Mouse (Mus musculus): ENCODE data around the gene Maz. TPM values are rescaled to one million over a fixed set of nuclear protein-coding genes. Genes with fewer than 3 reads are reported as not detected.

Maz gene
- polyA plus RNA-seq (2014; fragmentation: Nextera tagmentation; extraction: Ambion mirVana), result 63.1 and 66.4 TPM in 2 replicates

DNA sequence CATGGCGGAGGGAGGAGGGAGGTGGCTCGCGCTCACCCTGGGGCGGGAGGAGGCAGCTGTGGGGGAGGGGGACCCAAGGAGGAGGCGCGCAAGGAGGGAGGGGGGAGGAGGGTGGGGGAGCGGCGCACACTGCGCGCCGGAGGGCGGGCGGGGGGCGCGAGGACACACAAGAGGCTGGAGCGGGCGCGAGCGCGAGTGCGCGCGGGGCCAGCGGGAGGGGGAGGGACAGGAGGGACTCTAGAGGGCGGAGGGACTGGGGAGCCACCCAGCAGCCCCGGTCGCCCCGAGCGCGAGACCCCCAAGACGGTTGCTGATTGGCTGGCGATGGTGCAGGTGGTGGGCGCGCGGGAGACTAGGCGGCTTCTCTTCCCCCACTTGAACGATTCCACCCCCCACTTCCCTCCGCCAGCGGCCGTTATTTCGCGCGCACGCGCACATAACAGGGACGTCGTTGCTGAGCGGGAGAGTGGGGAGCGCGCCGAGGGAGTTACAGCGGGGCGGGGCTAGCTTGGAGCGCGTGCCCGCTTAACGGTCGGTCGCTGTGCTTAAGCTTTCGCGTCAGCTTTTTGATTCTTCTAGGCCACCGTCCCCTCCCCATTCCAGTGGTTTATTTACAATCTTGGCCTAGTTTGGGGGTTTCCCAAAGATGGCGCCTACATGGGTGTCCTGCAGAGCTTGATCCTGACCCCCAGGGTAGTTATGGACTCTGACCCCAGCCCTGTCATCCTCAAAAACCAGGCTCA is at the start of gene Maz:
Gene Maz, minus strand, starts transcription at position 54 of the 743 bp plus-strand sequence.
- Histone ChIP-seq H3K27me3 (ENCODE audit: control insufficient read depth, insufficient read depth, low read length) (no peaks in the 10 kb centered on the region), H3K9me3 (replicated peaks; ENCODE audit: control insufficient read depth, low read length) (no peaks in the 10 kb centered on the region), H3K27ac (replicated peaks; ENCODE audit: low read depth, low read length) (peak within 1 kb of the TSS; percentile 98), H3K4me1 (ENCODE audit: control insufficient read depth, insufficient read depth, low read length) (peaks cover 16% of the 10 kb centered on the region), H3K9ac (replicated peaks; ENCODE audit: low read length) (peak within 1 kb of the TSS; percentile 100), H3K36me3 (replicated peaks; ENCODE audit: control insufficient read depth, insufficient read depth, low read depth, low read length) (peaks cover 6% of the 10 kb centered on the region), H3K4me2 (ENCODE audit: low read depth, low read length) (peak within 1 kb of the TSS; percentile 97), H3K4me3 (ENCODE audit: low read depth, low read length) (peak within 1 kb of the TSS; percentile 99)
- 1% methylated on average over 56 of the region's 63 CpGs for WGBS
- peak; percentile 85 for ATAC-seq (replicated peaks; ENCODE audit: insufficient number of reproducible peaks, low FRiP score, low TSS enrichment, low read depth)
- peak; percentile 100 for DNase-seq (ENCODE audit: low spot score)

GRCm38 (mm10) chr7:127076188-127076587 is 49.4 kb upstream of the Maz start:
- ATAC-seq (replicated peaks; ENCODE audit: insufficient number of reproducible peaks, low FRiP score, low TSS enrichment, low read depth) (no peak), DNase-seq (ENCODE audit: low spot score) (no peak)
- no peaks in the 10 kb centered on the region for H3K9me3 ChIP-seq (replicated peaks; ENCODE audit: control insufficient read depth, low read length)
- H3K4me3 ChIP-seq (ENCODE audit: low read depth, low read length), result no peak overlapping the region
- no peaks in the 10 kb centered on the region for H3K27me3 ChIP-seq (ENCODE audit: control insufficient read depth, insufficient read depth, low read length)
- no peaks in the 10 kb centered on the region for H3K36me3 ChIP-seq (replicated peaks; ENCODE audit: control insufficient read depth, insufficient read depth, low read depth, low read length)
- no peak overlapping the region for H3K9ac ChIP-seq (replicated peaks; ENCODE audit: low read length)
- 95% methylated on average over 5 of the region's 5 CpGs for WGBS
- no peak overlapping the region for H3K27ac ChIP-seq (replicated peaks; ENCODE audit: low read depth, low read length)
- no peaks in the 10 kb centered on the region for H3K4me1 ChIP-seq (ENCODE audit: control insufficient read depth, insufficient read depth, low read length)
- no peak overlapping the region for H3K4me2 ChIP-seq (ENCODE audit: low read depth, low read length)

DNA sequence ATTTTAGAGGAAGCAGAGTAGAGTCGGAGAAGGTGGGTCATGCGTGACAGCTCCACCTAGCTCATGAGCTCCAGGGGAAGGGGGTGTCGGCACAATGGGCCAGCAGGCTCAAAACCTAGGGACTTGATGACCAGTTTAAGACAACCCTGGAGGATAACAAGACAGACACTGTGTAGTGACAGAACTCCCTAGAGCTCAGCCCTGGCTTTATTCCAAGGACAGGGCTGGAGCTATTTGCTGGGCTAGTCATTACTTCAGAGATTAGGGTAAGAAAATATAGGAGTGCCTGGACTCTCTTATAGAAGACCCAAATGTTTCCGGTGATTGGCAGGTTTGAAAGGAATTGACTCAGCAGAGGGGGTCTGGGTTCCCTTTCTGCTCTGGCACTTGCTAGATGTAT is 46.4 kb upstream of the Maz start:
- no peak for ATAC-seq (replicated peaks; ENCODE audit: insufficient number of reproducible peaks, low FRiP score, low TSS enrichment, low read depth)
- Histone ChIP-seq H3K9me3 (replicated peaks; ENCODE audit: control insufficient read depth, low read length) (no peaks in the 10 kb centered on the region), H3K27me3 (ENCODE audit: control insufficient read depth, insufficient read depth, low read length) (no peaks in the 10 kb centered on the region), H3K36me3 (replicated peaks; ENCODE audit: control insufficient read depth, insufficient read depth, low read depth, low read length) (no peaks in the 10 kb centered on the region), H3K9ac (replicated peaks; ENCODE audit: low read length) (no peak overlapping the region), H3K4me1 (ENCODE audit: control insufficient read depth, insufficient read depth, low read length) (no peaks in the 10 kb centered on the region), H3K4me2 (ENCODE audit: low read depth, low read length) (no peak overlapping the region), H3K4me3 (ENCODE audit: low read depth, low read length) (no peak overlapping the region), H3K27ac (replicated peaks; ENCODE audit: low read depth, low read length) (no peak overlapping the region)
- no peak for DNase-seq (ENCODE audit: low spot score)
- 82% methylated on average over 4 of the region's 4 CpGs for WGBS

DNA sequence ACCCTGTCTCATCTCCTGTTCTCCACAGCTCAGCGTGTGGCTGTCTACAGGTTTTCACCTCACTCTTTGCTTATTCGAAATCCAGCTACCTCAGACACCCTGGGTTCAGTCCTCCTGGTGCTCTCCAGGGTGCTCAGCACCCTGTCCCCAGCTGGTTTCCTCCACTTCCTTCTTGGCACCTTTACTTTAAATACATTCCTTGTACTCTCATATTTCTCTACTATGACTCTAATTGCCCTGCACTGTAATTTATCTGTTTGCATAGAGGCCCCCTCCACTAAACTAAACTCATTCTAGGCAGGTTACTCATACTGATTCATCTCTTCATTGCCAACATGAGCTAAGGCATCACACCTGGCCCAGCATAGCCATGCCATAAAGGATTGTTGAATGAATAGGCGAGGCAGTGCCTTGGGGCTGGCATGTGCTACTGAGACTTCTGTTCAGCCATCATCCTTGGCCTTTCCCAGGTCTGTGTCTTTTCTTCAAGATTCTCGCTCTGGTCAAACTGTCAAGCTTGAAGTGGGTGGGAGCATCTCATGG is 44.1 kb upstream of the Maz start:
- H3K9ac ChIP-seq (replicated peaks; ENCODE audit: low read length), result no peak overlapping the region
- H3K4me2 ChIP-seq (ENCODE audit: low read depth, low read length), result no peak overlapping the region
- DNase-seq (ENCODE audit: low spot score), result no peak
- WGBS, result 74% methylated on average over 4 of the region's 4 CpGs
- no peaks in the 10 kb centered on the region for H3K27me3 ChIP-seq (ENCODE audit: control insufficient read depth, insufficient read depth, low read length)
- no peaks in the 10 kb centered on the region for H3K4me1 ChIP-seq (ENCODE audit: control insufficient read depth, insufficient read depth, low read length)
- no peaks in the 10 kb centered on the region for H3K36me3 ChIP-seq (replicated peaks; ENCODE audit: control insufficient read depth, insufficient read depth, low read depth, low read length)
- H3K27ac ChIP-seq (replicated peaks; ENCODE audit: low read depth, low read length), result no peak overlapping the region
- H3K4me3 ChIP-seq (ENCODE audit: low read depth, low read length), result no peak overlapping the region
- no peaks in the 10 kb centered on the region for H3K9me3 ChIP-seq (replicated peaks; ENCODE audit: control insufficient read depth, low read length)
- no peak for ATAC-seq (replicated peaks; ENCODE audit: insufficient number of reproducible peaks, low FRiP score, low TSS enrichment, low read depth)

DNA sequence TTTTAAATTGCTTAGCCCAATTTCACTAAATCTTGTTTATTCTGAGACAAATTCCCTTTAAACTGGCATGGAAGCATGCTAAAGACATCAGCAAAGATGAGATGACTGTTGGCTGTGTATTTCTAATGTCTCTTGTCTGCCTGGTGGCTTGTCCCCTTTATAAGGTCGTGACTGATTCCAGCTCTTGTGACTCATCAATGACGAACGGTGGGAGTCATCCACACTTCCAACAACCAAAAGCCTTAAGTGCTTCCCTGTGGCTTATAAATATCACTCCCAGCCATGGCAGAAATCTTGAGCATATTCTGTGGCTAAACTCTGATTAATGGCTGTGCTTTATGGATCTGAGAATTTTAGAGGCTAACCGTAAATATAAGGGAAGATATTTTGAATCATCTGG is 39.5 kb upstream of the Maz start:
- Histone ChIP-seq H3K27ac (replicated peaks; ENCODE audit: low read depth, low read length) (no peak overlapping the region), H3K27me3 (ENCODE audit: control insufficient read depth, insufficient read depth, low read length) (no peaks in the 10 kb centered on the region), H3K4me2 (ENCODE audit: low read depth, low read length) (no peak overlapping the region), H3K9ac (replicated peaks; ENCODE audit: low read length) (no peak overlapping the region), H3K36me3 (replicated peaks; ENCODE audit: control insufficient read depth, insufficient read depth, low read depth, low read length) (no peaks in the 10 kb centered on the region), H3K9me3 (replicated peaks; ENCODE audit: control insufficient read depth, low read length) (no peaks in the 10 kb centered on the region), H3K4me3 (ENCODE audit: low read depth, low read length) (no peak overlapping the region), H3K4me1 (ENCODE audit: control insufficient read depth, insufficient read depth, low read length) (no peaks in the 10 kb centered on the region)
- DNase-seq (ENCODE audit: low spot score) (no peak), ATAC-seq (replicated peaks; ENCODE audit: insufficient number of reproducible peaks, low FRiP score, low TSS enrichment, low read depth) (no peak)
- 87% methylated on average over 4 of the region's 4 CpGs for WGBS

DNA sequence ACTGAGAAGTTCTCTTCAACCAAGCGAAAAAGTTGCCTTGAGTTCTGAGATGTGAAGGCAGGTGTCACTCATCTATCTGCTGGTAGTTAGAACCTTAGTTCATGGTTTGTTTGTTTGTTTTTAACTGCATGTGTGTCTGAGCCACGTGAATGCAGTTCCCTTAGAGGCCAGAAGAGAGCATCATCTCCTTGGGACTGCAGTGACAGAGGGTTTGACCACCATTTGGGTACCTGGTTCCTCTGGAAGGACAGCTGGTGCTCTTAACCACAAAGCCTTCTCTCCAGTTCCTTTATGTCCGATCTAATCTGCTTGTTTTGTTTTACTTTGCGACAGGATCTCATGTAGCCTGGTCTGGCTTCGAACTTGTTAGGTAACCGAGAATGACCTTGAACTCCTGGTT is 38.7 kb upstream of the Maz start:
- no peak overlapping the region for H3K27ac ChIP-seq (replicated peaks; ENCODE audit: low read depth, low read length)
- no peak overlapping the region for H3K4me3 ChIP-seq (ENCODE audit: low read depth, low read length)
- no peaks in the 10 kb centered on the region for H3K4me1 ChIP-seq (ENCODE audit: control insufficient read depth, insufficient read depth, low read length)
- DNase-seq (ENCODE audit: low spot score), result no peak
- no peaks in the 10 kb centered on the region for H3K9me3 ChIP-seq (replicated peaks; ENCODE audit: control insufficient read depth, low read length)
- no peaks in the 10 kb centered on the region for H3K27me3 ChIP-seq (ENCODE audit: control insufficient read depth, insufficient read depth, low read length)
- no peaks in the 10 kb centered on the region for H3K36me3 ChIP-seq (replicated peaks; ENCODE audit: control insufficient read depth, insufficient read depth, low read depth, low read length)
- 87% methylated on average over 6 of the region's 6 CpGs for WGBS
- H3K4me2 ChIP-seq (ENCODE audit: low read depth, low read length), result no peak overlapping the region
- ATAC-seq (replicated peaks; ENCODE audit: insufficient number of reproducible peaks, low FRiP score, low TSS enrichment, low read depth), result no peak
- H3K9ac ChIP-seq (replicated peaks; ENCODE audit: low read length), result no peak overlapping the region

GRCm38 (mm10) chr7:127055026-127055585 is 28.3 kb upstream of the Maz start:
- 71% methylated on average over 5 of the region's 5 CpGs for WGBS
- Histone ChIP-seq H3K4me3 (ENCODE audit: low read depth, low read length) (no peak overlapping the region), H3K9me3 (replicated peaks; ENCODE audit: control insufficient read depth, low read length) (no peaks in the 10 kb centered on the region), H3K27me3 (ENCODE audit: control insufficient read depth, insufficient read depth, low read length) (no peaks in the 10 kb centered on the region), H3K36me3 (replicated peaks; ENCODE audit: control insufficient read depth, insufficient read depth, low read depth, low read length) (no peaks in the 10 kb centered on the region), H3K27ac (replicated peaks; ENCODE audit: low read depth, low read length) (no peak overlapping the region), H3K4me1 (ENCODE audit: control insufficient read depth, insufficient read depth, low read length) (no peaks in the 10 kb centered on the region), H3K4me2 (ENCODE audit: low read depth, low read length) (no peak overlapping the region), H3K9ac (replicated peaks; ENCODE audit: low read length) (no peak overlapping the region)
- ATAC-seq (replicated peaks; ENCODE audit: insufficient number of reproducible peaks, low FRiP score, low TSS enrichment, low read depth) (no peak), DNase-seq (ENCODE audit: low spot score) (no peak)

All from embryonic facial prominence, embryonic 11.5 days (tissue).